Mouse (Mus musculus) erythroblast, embryonic 14.5 days (primary cell): ENCODE measurements around the gene Synj1.

Source experiments
- GATA1 ChIP-seq: IDR thresholded peaks from 2 replicates; pipeline ENCODE4 v1.6.1; 2012; ENCODE audit warnings: low read length, inconsistent platforms, mixed read lengths
- TAL1 ChIP-seq: IDR thresholded peaks from 3 replicates; pipeline ENCODE4 v1.6.1; 2012; ENCODE audit warnings: low read length, inconsistent platforms, mixed read lengths

- TF ChIP-seq GATA1, result no peak
- TF ChIP-seq TAL1, result no peak
Observed at GRCm38 (mm10) chr16:90903300-90903699, 107.8 kb downstream of the Synj1 start.
